Mouse (Mus musculus) midbrain, postnatal 0 days (tissue): ENCODE results near the gene Dusp1. TPM values are rescaled to one million over a fixed set of nuclear protein-coding genes. Genes with fewer than 3 reads are reported as not detected.

ENCODE experiments used
- ATAC-seq: fragments of 200-750 bp; cut with Nextera tagmentation; 2 replicates; pipeline ENCODE4 v1.8.0; 2017; ENCODE audit warnings: moderate number of reproducible peaks, mild to moderate bottlenecking, moderate TSS enrichment, moderate library complexity; ENCODE audit not compliant: low FRiP score
- DNase-seq: peaks from one replicate; pipeline ENCODE4 v3.0.0-alpha.2; 2015; ENCODE audit warnings: low spot score
- H3K27ac ChIP-seq: fragments of 300-500 bp; sonication (generic); 2 replicates; pipeline ENCODE4 v1.5.1; 2014; ENCODE audit warnings: low read depth, mild to moderate bottlenecking, low read length, mixed read lengths
- H3K27me3 ChIP-seq: fragments of 300-500 bp; sonication (generic); 2 replicates; pipeline ENCODE4 v1.6.1; 2014; ENCODE audit warnings: low read length, control low read depth, mixed read lengths; ENCODE audit not compliant: insufficient read depth
- H3K36me3 ChIP-seq: fragments of 300-500 bp; sonication (generic); 2 replicates; pipeline ENCODE4 v1.6.1; 2014; ENCODE audit warnings: low read length, control low read depth, mixed read lengths; ENCODE audit not compliant: insufficient read depth
- H3K4me1 ChIP-seq: fragments of 300-500 bp; sonication (generic); 2 replicates; pipeline ENCODE4 v1.6.1; 2014; ENCODE audit warnings: mild to moderate bottlenecking, control low read depth, antibody characterized with exemption, low read length, mixed read lengths; ENCODE audit not compliant: insufficient read depth
- H3K4me2 ChIP-seq: fragments of 300-500 bp; sonication (generic); 2 replicates; pipeline ENCODE4 v1.6.1; 2014; ENCODE audit warnings: low read depth, mild to moderate bottlenecking, low read length, mixed read lengths; ENCODE audit not compliant: poor library complexity, severe bottlenecking
- H3K4me3 ChIP-seq: fragments of 300-500 bp; sonication (generic); 2 replicates; pipeline ENCODE4 v1.5.1; 2014; ENCODE audit warnings: low read depth, mild to moderate bottlenecking, low read length, moderate library complexity
- H3K9ac ChIP-seq: fragments of 300-500 bp; sonication (generic); replicated peaks from 2 replicates; pipeline ENCODE4 v1.6.1; 2014; ENCODE audit warnings: mild to moderate bottlenecking, low read length, moderate library complexity, mixed read lengths; ENCODE audit not compliant: poor library complexity, severe bottlenecking
- H3K9me3 ChIP-seq: fragments of 300-500 bp; sonication (generic); 2 replicates; pipeline ENCODE4 v1.6.1; 2016; ENCODE audit warnings: low read length, control low read depth
- CTCF ChIP-seq: IDR thresholded peaks from 2 replicates; pipeline ENCODE4 v1.5.1; 2016; ENCODE audit warnings: antibody characterized with exemption, mild to moderate bottlenecking
- WGBS: fragments of 180-500 bp; shearing (Covaris S2); extraction: QIAGEN DNeasy Blood & Tissue Kit; methylation state at CpG from one replicate; pipeline ENCODE4 v1.1.7; 2014; 5-methylcytosine and 5-hydroxymethylcytosine counted together
- polyA plus RNA-seq: library from polyadenylated mRNA; unstranded; fragments of >200 nt; fragmentation: Nextera tagmentation; extraction: Ambion mirVana; gene quantifications from 2 replicates; pipeline ENCODE4 v1.2.1, GENCODE M21; 2015
- total RNA-seq: library from RNA; depleted of rRNA; stranded (reverse); fragments of >200 nt; gene quantifications from 2 replicates; pipeline ENCODE4 v1.2.3, GENCODE M21; 2014

Gene Dusp1
- total and polyA plus RNA-seq, 2 experiments from 2014 or later, result 26.0 to 46.8 TPM

GRCm38 (mm10) chr17:26524801-26525200 lies 37.1 kb downstream of the Dusp1 start:
- Histone ChIP-seq H3K4me1 (no peaks in the 10 kb centered on the region), H3K4me2 (no peak overlapping the region), H3K36me3 (no peaks in the 10 kb centered on the region), H3K27me3 (no peaks in the 10 kb centered on the region), H3K27ac (no peak overlapping the region; the same call in 1 of the 2 replicates), H3K9me3 (no peaks in the 10 kb centered on the region), H3K4me3 (no peak overlapping the region), H3K9ac (no peak overlapping the region)
- 83% methylated on average over 4 of the region's 4 CpGs for WGBS
- no peak for ATAC-seq
- no peak for TF ChIP-seq CTCF
- no peak for DNase-seq

GRCm38 (mm10) chr17:26524316-26524715 lies 37.6 kb downstream of the Dusp1 start:
- no peak for TF ChIP-seq CTCF
- DNase-seq, result no peak
- no peak overlapping the region for H3K9ac ChIP-seq
- no peaks in the 10 kb centered on the region for H3K4me1 ChIP-seq
- no peak overlapping the region for H3K4me3 ChIP-seq
- no peak overlapping the region for H3K27ac ChIP-seq
- no peaks in the 10 kb centered on the region for H3K36me3 ChIP-seq
- no peaks in the 10 kb centered on the region for H3K27me3 ChIP-seq
- ATAC-seq, result no peak
- H3K9me3 ChIP-seq, result no peaks in the 10 kb centered on the region
- H3K4me2 ChIP-seq, result no peak overlapping the region

- no peaks in the 10 kb centered on the region for H3K36me3 ChIP-seq
- no peak overlapping the region for H3K4me2 ChIP-seq
- H3K27me3 ChIP-seq, result no peaks in the 10 kb centered on the region
- H3K4me3 ChIP-seq, result no peak overlapping the region
- no peak for TF ChIP-seq CTCF
- H3K9ac ChIP-seq, result no peak overlapping the region
- 81% methylated on average over 4 of the region's 4 CpGs for WGBS
- no peak overlapping the region for H3K27ac ChIP-seq
- DNase-seq (no peak), ATAC-seq (no peak)
- no peaks in the 10 kb centered on the region for H3K4me1 ChIP-seq
- H3K9me3 ChIP-seq, result no peaks in the 10 kb centered on the region
Measured at GRCm38 (mm10) chr17:26522711-26523110, 39.2 kb downstream of the Dusp1 start.

GRCm38 (mm10) chr17:26518306-26518705 lies 43.6 kb downstream of the Dusp1 start:
- Histone ChIP-seq H3K9me3 (no peaks in the 10 kb centered on the region), H3K4me1 (no peaks in the 10 kb centered on the region), H3K27me3 (no peaks in the 10 kb centered on the region), H3K27ac (no peak overlapping the region), H3K4me3 (no peak overlapping the region), H3K36me3 (no peaks in the 10 kb centered on the region), H3K4me2 (no peak overlapping the region), H3K9ac (no peak overlapping the region)
- TF ChIP-seq CTCF, result no peak
- ATAC-seq, result no peak
- 88% methylated on average over 3 of the region's 3 CpGs for WGBS
- DNase-seq, result no peak

GRCm38 (mm10) chr17:26515675-26516074 lies 46.3 kb downstream of the Dusp1 start:
- no peaks in the 10 kb centered on the region for H3K9me3 ChIP-seq
- no peak overlapping the region for H3K4me2 ChIP-seq
- WGBS, result 89% methylated on average over 4 of the region's 4 CpGs
- H3K9ac ChIP-seq, result no peak overlapping the region
- H3K27ac ChIP-seq, result no peak overlapping the region
- no peaks in the 10 kb centered on the region for H3K36me3 ChIP-seq
- no peaks in the 10 kb centered on the region for H3K4me1 ChIP-seq
- TF ChIP-seq CTCF, result no peak
- DNase-seq (no peak), ATAC-seq (no peak)
- H3K4me3 ChIP-seq, result no peak overlapping the region
- H3K27me3 ChIP-seq, result no peaks in the 10 kb centered on the region

GRCm38 (mm10) chr17:26514581-26515030 lies 47.3 kb downstream of the Dusp1 start:
- Histone ChIP-seq H3K4me1 (no peaks in the 10 kb centered on the region), H3K4me3 (no peak overlapping the region), H3K27ac (no peak overlapping the region), H3K9me3 (no peaks in the 10 kb centered on the region), H3K4me2 (no peak overlapping the region), H3K36me3 (no peaks in the 10 kb centered on the region), H3K9ac (no peak overlapping the region), H3K27me3 (no peaks in the 10 kb centered on the region)
- TF ChIP-seq CTCF, result no peak
- DNase-seq, result no peak
- 86% methylated on average over 3 of the region's 3 CpGs for WGBS
- no peak for ATAC-seq
